Mouse (Mus musculus) kidney, postnatal 0 days (tissue): ENCODE data around the gene Nckap5. TPM values are rescaled to one million over a fixed set of nuclear protein-coding genes. Genes with fewer than 3 reads are reported as not detected.

ENCODE experiments used
- ATAC-seq: fragments of 200-750 bp; cut with Nextera tagmentation; replicated peaks from 2 replicates; pipeline ENCODE4 v1.8.0; 2017; ENCODE audit warnings: low read depth, moderate number of reproducible peaks, moderate TSS enrichment, moderate library complexity; ENCODE audit not compliant: low FRiP score
- DNase-seq: peaks from one replicate; pipeline ENCODE4 v3.0.0-alpha.2; 2016; ENCODE audit warnings: low spot score
- H3K27ac ChIP-seq: fragments of 300-500 bp; sonication (generic); 2 replicates; pipeline ENCODE4 v1.5.1; 2014; ENCODE audit warnings: mild to moderate bottlenecking
- H3K27me3 ChIP-seq: fragments of 300-500 bp; sonication (generic); 2 replicates; pipeline ENCODE4 v1.6.1; 2014; ENCODE audit warnings: low read length, mixed read lengths; ENCODE audit not compliant: insufficient read depth
- H3K36me3 ChIP-seq: fragments of 300-500 bp; sonication (generic); 2 replicates; pipeline ENCODE4 v1.6.1; 2014; ENCODE audit warnings: low read length, mixed read lengths; ENCODE audit not compliant: insufficient read depth
- H3K4me1 ChIP-seq: fragments of 300-500 bp; sonication (generic); replicated peaks from 2 replicates; pipeline ENCODE4 v1.6.1; 2014; ENCODE audit warnings: antibody characterized with exemption, low read length, mixed read lengths; ENCODE audit not compliant: insufficient read depth
- H3K4me2 ChIP-seq: fragments of 300-500 bp; sonication (generic); 2 replicates; pipeline ENCODE4 v1.6.1; 2014; ENCODE audit warnings: mild to moderate bottlenecking, low read length, moderate library complexity, mixed read lengths
- H3K4me3 ChIP-seq: fragments of 300-500 bp; sonication (generic); replicated peaks from 2 replicates; pipeline ENCODE4 v1.5.1; 2014; ENCODE audit warnings: low read depth, low read length
- H3K9ac ChIP-seq: fragments of 300-500 bp; sonication (generic); 2 replicates; pipeline ENCODE4 v1.6.1; 2014; ENCODE audit warnings: low read depth, low read length
- H3K9me3 ChIP-seq: fragments of 300-500 bp; sonication (generic); replicated peaks from 2 replicates; pipeline ENCODE4 v1.6.1; 2016; ENCODE audit warnings: low read length, inconsistent platforms, mixed read lengths
- CTCF ChIP-seq: IDR thresholded peaks from 2 replicates; pipeline ENCODE4 v1.5.1; 2016; ENCODE audit warnings: antibody characterized with exemption, low read depth, mild to moderate bottlenecking, moderate library complexity
- WGBS: fragments of 180-500 bp; shearing (Covaris S2); extraction: QIAGEN DNeasy Blood & Tissue Kit; methylation state at CpG from one replicate; pipeline ENCODE4 v1.1.7; 2014; 5-methylcytosine and 5-hydroxymethylcytosine counted together
- polyA plus RNA-seq: library from polyadenylated mRNA; unstranded; fragments of >200 nt; fragmentation: Nextera tagmentation; extraction: Ambion mirVana; gene quantifications from 2 replicates; pipeline ENCODE4 v1.2.1, GENCODE M21; 2015

Gene Nckap5
- polyA plus RNA-seq, 1 experiment from 2014 or later = 4.0 TPM

DNA sequence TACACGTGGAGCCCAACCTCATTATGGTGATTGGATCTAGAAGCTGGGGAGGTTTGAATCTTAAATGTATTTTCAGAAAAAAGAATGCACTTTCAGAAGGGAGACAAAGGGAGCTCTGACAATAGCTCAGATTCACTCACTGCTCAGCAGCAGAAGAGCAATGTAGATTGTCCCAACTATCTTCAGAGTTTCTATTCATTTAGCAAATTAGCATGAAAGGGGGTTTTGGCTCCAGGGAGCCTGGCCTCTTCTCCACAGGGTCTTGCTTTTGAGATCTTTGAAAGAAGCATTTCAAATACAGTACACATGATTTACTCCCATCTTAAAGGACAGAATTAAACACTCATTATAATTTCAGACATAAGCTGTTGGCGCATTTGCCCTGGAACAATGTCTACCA, 662.5 kb downstream of the Nckap5 start:
- no peak overlapping the region for H3K27ac ChIP-seq

GRCm38 (mm10) chr1:126167546-126167945, 663.1 kb downstream of the Nckap5 start:
- ATAC-seq = no peak
- no peak overlapping the region for H3K4me2 ChIP-seq
- H3K27me3 ChIP-seq = no peaks in the 10 kb centered on the region
- no peak for DNase-seq
- no peak overlapping the region for H3K9ac ChIP-seq
- TF ChIP-seq CTCF = no peak
- no peak overlapping the region for H3K4me3 ChIP-seq
- H3K27ac ChIP-seq = no peak overlapping the region
- no peaks in the 10 kb centered on the region for H3K9me3 ChIP-seq
- no peaks in the 10 kb centered on the region for H3K36me3 ChIP-seq
- H3K4me1 ChIP-seq = no peaks in the 10 kb centered on the region
- whole genome bisulfite sequencing = 75% methylated on average over 7 of the region's 7 CpGs

More for the DNA sequence above, 662.5 kb downstream of the Nckap5 start:
- DNase-seq = no peak
- 66% methylated on average over 2 of the region's 2 CpGs for WGBS
- H3K27me3 ChIP-seq = no peaks in the 10 kb centered on the region
- H3K9me3 ChIP-seq = no peaks in the 10 kb centered on the region
- ATAC-seq = no peak
- no peak overlapping the region for H3K4me2 ChIP-seq
- H3K36me3 ChIP-seq = no peaks in the 10 kb centered on the region
- no peak overlapping the region for H3K9ac ChIP-seq
- H3K4me3 ChIP-seq = no peak overlapping the region
- H3K4me1 ChIP-seq = no peaks in the 10 kb centered on the region
- TF ChIP-seq CTCF = no peak

DNA sequence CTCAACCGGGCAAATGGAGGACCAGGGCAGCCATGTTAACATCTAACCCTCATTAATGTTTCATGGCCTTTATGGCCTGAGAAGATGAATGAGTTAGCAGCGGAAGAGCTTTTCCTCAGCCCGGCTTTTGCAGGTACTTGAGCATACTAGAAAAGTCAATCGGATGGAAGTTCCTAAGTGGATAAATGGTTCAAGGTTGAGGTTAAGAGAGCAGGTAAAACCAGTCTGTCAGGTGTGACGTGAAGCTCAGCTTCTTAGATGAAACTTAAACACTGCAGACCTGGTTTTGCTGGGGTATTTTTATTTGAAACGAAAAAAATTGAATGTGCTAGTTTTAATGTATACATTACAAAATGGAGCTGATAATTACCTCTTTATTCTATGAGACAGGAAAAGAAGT, 671.3 kb downstream of the Nckap5 start:
- H3K36me3 ChIP-seq = no peaks in the 10 kb centered on the region
- H3K4me3 ChIP-seq = no peak overlapping the region
- no peak overlapping the region for H3K4me2 ChIP-seq
- no peaks in the 10 kb centered on the region for H3K9me3 ChIP-seq
- no peaks in the 10 kb centered on the region for H3K4me1 ChIP-seq
- H3K27me3 ChIP-seq = no peaks in the 10 kb centered on the region
- no peak for ATAC-seq
- DNase-seq = peak; percentile 1
- TF ChIP-seq CTCF = no peak
- WGBS = 55% methylated on average over 6 of the region's 6 CpGs
- no peak overlapping the region for H3K9ac ChIP-seq
- H3K27ac ChIP-seq = no peak overlapping the region

DNA sequence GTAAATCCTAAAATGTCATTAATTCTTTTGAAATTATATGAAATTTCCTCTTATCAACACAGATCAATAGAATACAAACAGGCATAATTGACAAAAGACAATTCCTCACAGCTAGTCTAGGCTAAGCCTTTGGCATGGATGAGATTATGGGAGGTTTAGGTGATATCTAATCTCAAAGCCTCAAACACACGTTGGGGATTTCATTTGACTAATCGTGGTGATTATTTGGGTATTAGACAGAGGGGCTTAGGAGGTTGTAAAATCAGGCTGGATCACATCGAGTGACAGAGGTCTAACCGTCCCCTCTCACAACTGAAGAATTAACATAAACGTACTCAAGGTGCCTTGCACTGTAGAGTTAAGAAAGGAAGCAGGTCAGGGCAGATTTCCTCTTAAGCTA, 674.8 kb downstream of the Nckap5 start:
- H3K4me3 ChIP-seq = no peak overlapping the region
- H3K36me3 ChIP-seq = no peaks in the 10 kb centered on the region
- H3K27ac ChIP-seq = no peak overlapping the region
- WGBS = 61% methylated on average over 5 of the region's 5 CpGs
- no peaks in the 10 kb centered on the region for H3K27me3 ChIP-seq
- H3K4me2 ChIP-seq = no peak overlapping the region
- no peak for TF ChIP-seq CTCF
- no peaks in the 10 kb centered on the region for H3K4me1 ChIP-seq
- no peaks in the 10 kb centered on the region for H3K9me3 ChIP-seq
- no peak overlapping the region for H3K9ac ChIP-seq
- no peak for ATAC-seq
- DNase-seq = no peak

GRCm38 (mm10) chr1:126153516-126154234, 676.9 kb downstream of the Nckap5 start:
- no peak overlapping the region for H3K4me2 ChIP-seq
- no peak overlapping the region for H3K4me3 ChIP-seq
- H3K9me3 ChIP-seq = no peaks in the 10 kb centered on the region
- no peaks in the 10 kb centered on the region for H3K4me1 ChIP-seq
- no peak for TF ChIP-seq CTCF
- no peaks in the 10 kb centered on the region for H3K27me3 ChIP-seq
- H3K9ac ChIP-seq = no peak overlapping the region
- no peaks in the 10 kb centered on the region for H3K36me3 ChIP-seq
- no peak for ATAC-seq
- WGBS = 78% methylated on average over 6 of the region's 6 CpGs
- H3K27ac ChIP-seq = no peak overlapping the region
- peak; percentile 1 for DNase-seq

DNA sequence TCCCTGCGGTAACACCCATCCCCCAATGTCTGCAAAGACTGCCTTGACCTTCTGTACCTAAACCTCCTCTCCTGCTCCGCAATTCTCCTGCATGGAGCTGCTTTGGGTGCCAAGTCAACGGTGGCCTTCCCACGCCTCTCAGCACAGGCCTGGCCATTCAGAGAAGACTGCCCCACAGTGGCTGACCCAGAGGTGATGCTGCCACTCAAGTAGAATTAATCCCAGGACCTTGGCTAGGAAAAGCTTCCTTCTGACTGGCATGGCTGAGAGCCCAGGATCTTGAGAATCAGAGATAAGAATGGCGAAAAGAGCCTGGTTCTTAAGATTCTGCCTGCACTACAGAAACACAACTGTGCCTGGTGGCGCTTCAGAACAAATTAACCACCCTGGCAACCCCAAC, 678.4 kb downstream of the Nckap5 start:
- Histone ChIP-seq H3K9me3 (no peaks in the 10 kb centered on the region), H3K4me2 (no peak overlapping the region), H3K27me3 (no peaks in the 10 kb centered on the region), H3K9ac (no peak overlapping the region), H3K27ac (no peak overlapping the region), H3K4me3 (no peak overlapping the region), H3K4me1 (no peaks in the 10 kb centered on the region), H3K36me3 (no peaks in the 10 kb centered on the region)
- 82% methylated on average over 6 of the region's 6 CpGs for WGBS
- no peak for DNase-seq
- TF ChIP-seq CTCF = no peak
- ATAC-seq = no peak

DNA sequence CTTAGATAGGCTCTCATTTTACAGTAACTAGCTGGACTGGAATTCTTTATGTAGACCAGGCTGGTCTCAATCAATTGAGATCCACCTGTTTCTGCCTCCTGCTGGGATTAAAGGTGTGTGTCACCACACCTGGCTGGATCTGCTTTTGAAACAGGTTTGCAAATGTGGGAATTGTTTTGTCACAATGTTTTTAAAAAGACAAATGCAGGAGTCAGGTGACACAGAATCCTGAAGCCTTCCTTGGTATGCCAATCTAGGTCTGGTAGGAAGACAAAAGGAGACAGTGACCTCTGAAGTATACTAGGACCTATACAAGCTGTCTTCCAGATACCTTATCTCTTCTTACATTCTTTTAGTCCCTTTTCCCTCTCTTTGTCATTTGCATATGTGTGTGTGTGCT, 680.6 kb downstream of the Nckap5 start:
- Histone ChIP-seq H3K36me3 (no peaks in the 10 kb centered on the region), H3K9me3 (no peaks in the 10 kb centered on the region), H3K9ac (no peak overlapping the region), H3K27ac (no peak overlapping the region), H3K4me2 (no peak overlapping the region), H3K27me3 (no peaks in the 10 kb centered on the region), H3K4me1 (no peaks in the 10 kb centered on the region), H3K4me3 (no peak overlapping the region)
- ATAC-seq (no peak), DNase-seq (no peak)
- no peak for TF ChIP-seq CTCF
